ENCODE assay signal across 19 mouse cellular contexts in the genomic region with DNA sequence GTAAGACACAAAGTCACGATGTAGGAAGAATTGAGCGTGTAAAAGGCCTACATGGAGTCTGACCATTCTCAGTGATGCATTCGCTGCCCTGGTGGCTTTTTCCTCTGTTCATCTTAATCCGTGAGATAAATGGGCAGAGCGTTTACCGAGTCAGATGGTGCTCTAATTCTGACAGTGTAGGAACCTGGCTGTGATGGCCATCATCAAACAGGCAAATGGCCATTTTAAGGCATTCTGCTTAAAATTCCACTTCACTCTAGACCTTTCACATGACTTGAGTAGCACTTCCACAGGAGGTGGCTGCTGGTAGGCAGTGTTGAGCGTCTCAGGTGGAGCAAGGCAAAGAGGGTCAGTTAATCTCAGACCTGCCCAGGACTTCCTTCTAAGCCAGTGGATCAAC. TPM values are rescaled to one million over a fixed set of nuclear protein-coding genes. Genes with fewer than 3 reads are reported as not detected.
DNase-seq lines count a peak whose midpoint lies in the region; ATAC-seq lines count a peak whose summit lies in the region.
"Had no signal": no experiment of that assay in that cellular context is flagged by ENCODE, and none has a peak within 500 bp of the region (broad histone marks: within the 10 kb centered on the region; RNA-seq: fewer than 3 reads in every experiment).

No protein-coding gene starts in this region.

- no peaks in the 10 kb centered on the region for H3K27me3 ChIP-seq in hindbrain, embryonic 11.5 days (ENCODE audit: control insufficient read depth, insufficient read depth, low read length)
- no peaks in the 10 kb centered on the region for H3K27me3 ChIP-seq in hindbrain, embryonic 10.5 days (ENCODE audit: insufficient read depth, poor library complexity, severe bottlenecking)
- H3K27me3 ChIP-seq in midbrain, embryonic 15.5 days (replicated peaks) = no peaks in the 10 kb centered on the region
- H3K27me3 ChIP-seq in midbrain, embryonic 11.5 days (ENCODE audit: control insufficient read depth, insufficient read depth, low read length) = no peaks in the 10 kb centered on the region
- H3K27me3 ChIP-seq in neural tube, embryonic 15.5 days (replicated peaks) = no peaks in the 10 kb centered on the region
- H3K27me3 ChIP-seq: CH12.LX had no signal

- peak overlapping the region; percentile 37; the same call in 1 of the 2 replicates for H3K27ac ChIP-seq in hindbrain, embryonic 11.5 days (ENCODE audit: low read depth, low read length)
- H3K27ac ChIP-seq in hindbrain, embryonic 10.5 days = no peak overlapping the region
- H3K27ac ChIP-seq in midbrain, embryonic 15.5 days = peak overlapping the region; percentile 67; the same call in 1 of the 2 replicates
- no peak overlapping the region for H3K27ac ChIP-seq in midbrain, embryonic 11.5 days (ENCODE audit: low read depth, low read length)
- H3K27ac ChIP-seq in neural tube, embryonic 15.5 days (replicated peaks) = peak overlapping the region; percentile 80; the same call in 1 of the 2 replicates
- H3K27ac ChIP-seq: heart, embryonic 10.5 days; left cerebral cortex, adult 2 months had no signal

- H3K4me3 ChIP-seq in hindbrain, embryonic 11.5 days (ENCODE audit: low read depth, low read length) = no peak overlapping the region
- H3K4me3 ChIP-seq in hindbrain, embryonic 10.5 days = no peak overlapping the region
- H3K4me3 ChIP-seq in midbrain, embryonic 15.5 days = no peak overlapping the region
- H3K4me3 ChIP-seq in midbrain, embryonic 11.5 days (ENCODE audit: low read depth, low read length) = no peak overlapping the region
- H3K4me3 ChIP-seq in neural tube, embryonic 15.5 days (replicated peaks) = no peak overlapping the region
- H3K4me3 ChIP-seq: heart, embryonic 10.5 days; left cerebral cortex, adult 2 months had no signal

- ATAC-seq in hindbrain, embryonic 11.5 days (ENCODE audit: low FRiP score) = no peak
- no peak for ATAC-seq in midbrain, embryonic 15.5 days (replicated peaks)
- no peak for ATAC-seq in midbrain, embryonic 11.5 days (ENCODE audit: low FRiP score)
- ATAC-seq in neural tube, embryonic 15.5 days (ENCODE audit: low FRiP score) = no peak
- ATAC-seq: forebrain, embryonic 16.5 days; lung, postnatal 0 days had no signal

- peaks cover 6% of the 10 kb centered on the region; the same call in 1 of the 2 replicates for H3K4me1 ChIP-seq in hindbrain, embryonic 11.5 days (replicated peaks; ENCODE audit: control insufficient read depth, insufficient read depth, low read length)
- H3K4me1 ChIP-seq in hindbrain, embryonic 10.5 days (replicated peaks) = peaks cover 56% of the 10 kb centered on the region
- peaks cover 31% of the 10 kb centered on the region for H3K4me1 ChIP-seq in midbrain, embryonic 15.5 days
- peaks cover 9% of the 10 kb centered on the region for H3K4me1 ChIP-seq in midbrain, embryonic 11.5 days (ENCODE audit: control insufficient read depth, insufficient read depth, low read length)
- peaks cover 41% of the 10 kb centered on the region for H3K4me1 ChIP-seq in neural tube, embryonic 15.5 days

- no peaks in the 10 kb centered on the region for H3K36me3 ChIP-seq in hindbrain, embryonic 11.5 days (ENCODE audit: control insufficient read depth, insufficient read depth, low read length)
- H3K36me3 ChIP-seq in hindbrain, embryonic 10.5 days = no peaks in the 10 kb centered on the region
- H3K36me3 ChIP-seq in midbrain, embryonic 15.5 days (replicated peaks) = no peaks in the 10 kb centered on the region
- H3K36me3 ChIP-seq in midbrain, embryonic 11.5 days (ENCODE audit: control insufficient read depth, insufficient read depth, low read length) = no peaks in the 10 kb centered on the region
- no peaks in the 10 kb centered on the region for H3K36me3 ChIP-seq in neural tube, embryonic 15.5 days
- H3K36me3 ChIP-seq: heart, embryonic 10.5 days had no signal

- 86% methylated on average over 7 of the region's 7 CpGs for WGBS in hindbrain, embryonic 11.5 days
- 92% methylated on average over 7 of the region's 7 CpGs for WGBS in hindbrain, embryonic 10.5 days
- 70% methylated on average over 7 of the region's 7 CpGs for WGBS in midbrain, embryonic 15.5 days
- WGBS in midbrain, embryonic 11.5 days = 89% methylated on average over 7 of the region's 7 CpGs
- 72% methylated on average over 7 of the region's 7 CpGs for WGBS in neural tube, embryonic 15.5 days

- H3K4me2 ChIP-seq in hindbrain, embryonic 11.5 days (replicated peaks; ENCODE audit: low read depth, low read length) = no peak overlapping the region
- no peak overlapping the region for H3K4me2 ChIP-seq in midbrain, embryonic 15.5 days
- H3K4me2 ChIP-seq in midbrain, embryonic 11.5 days = no peak overlapping the region
- 0 out of 2 replicates have a peak overlapping the region, but pooled peaks have one; percentile 30 for H3K4me2 ChIP-seq in neural tube, embryonic 15.5 days

- no peaks in the 10 kb centered on the region for H3K9me3 ChIP-seq in hindbrain, embryonic 11.5 days (ENCODE audit: control insufficient read depth, low read length)
- H3K9me3 ChIP-seq in hindbrain, embryonic 10.5 days = no peaks in the 10 kb centered on the region
- no peaks in the 10 kb centered on the region for H3K9me3 ChIP-seq in midbrain, embryonic 15.5 days
- no peaks in the 10 kb centered on the region for H3K9me3 ChIP-seq in midbrain, embryonic 11.5 days (ENCODE audit: control insufficient read depth, low read length)
- H3K9me3 ChIP-seq in neural tube, embryonic 15.5 days (replicated peaks) = no peaks in the 10 kb centered on the region
- H3K9me3 ChIP-seq: heart, embryonic 10.5 days had no signal

- H3K9ac ChIP-seq in hindbrain, embryonic 11.5 days (ENCODE audit: low read depth, low read length) = no peak overlapping the region
- no peak overlapping the region for H3K9ac ChIP-seq in midbrain, embryonic 15.5 days
- no peak overlapping the region for H3K9ac ChIP-seq in midbrain, embryonic 11.5 days (ENCODE audit: low read length)
- no peak overlapping the region for H3K9ac ChIP-seq in neural tube, embryonic 15.5 days (replicated peaks)

- peak; percentile 23 for DNase-seq in cerebellum, adult 8-10 months
- no peak for DNase-seq in cerebellum, adult 11-12 months
- DNase-seq in hindbrain, embryonic 11.5 days (ENCODE audit: low spot score) = no peak
- DNase-seq in hindbrain, embryonic 10.5 days (ENCODE audit: low spot score) = no peak
- DNase-seq in midbrain, embryonic 11.5 days (ENCODE audit: low spot score, missing footprints) = no peak
- DNase-seq in testis, postnatal 14 days (ENCODE audit: low spot score) = no peak
- DNase-seq: adrenal gland, postnatal 25 days; kidney, adult 8-10 months; kidney, postnatal 25 days; left cerebral cortex, postnatal 4 days; liver; thymus, postnatal 25 days had no signal

RNA-seq across cellular contexts. Expression of gene Map3k13, which starts 58.2 kb away (rescaled TPM):
- 7.5 and 7.8 TPM in 2 replicates for polyA plus RNA-seq in hindbrain, embryonic 11.5 days (2014; fragmentation: Nextera tagmentation; extraction: Ambion mirVana)
- 2.7 and 4.1 TPM in 2 replicates for polyA plus RNA-seq in hindbrain, embryonic 10.5 days (2016; fragmentation: Nextera tagmentation; extraction: Ambion mirVana)
- 7.0 and 7.5 TPM in 2 replicates for polyA plus RNA-seq in midbrain, embryonic 15.5 days (2015; fragmentation: Nextera tagmentation; extraction: Ambion mirVana)
- polyA plus RNA-seq in midbrain, embryonic 11.5 days (2014; fragmentation: Nextera tagmentation; extraction: Ambion mirVana) = 5.1 and 7.0 TPM in 2 replicates
- 4.8 and 5.7 TPM in 2 replicates for polyA plus RNA-seq in neural tube, embryonic 15.5 days (2015; fragmentation: Nextera tagmentation; extraction: Ambion mirVana)

Comparison
In these comparisons a context has a peak if more than half of its experiments do, and no peak if none do; other contexts are left out.
1. H3K27ac ChIP-seq: peak in hindbrain, embryonic 11.5 days (single experiment), midbrain, embryonic 15.5 days (single experiment) and neural tube, embryonic 15.5 days (single experiment); none in hindbrain, embryonic 10.5 days (single experiment) and midbrain, embryonic 11.5 days (single experiment).